Mouse (Mus musculus) forebrain, embryonic 16.5 days (tissue): ENCODE measurements at regions not wholly inside any gene's neighbourhood (a gene's known extent, or its start where the extent isn't known, plus 50 kb on each side); places are given as distances from the start of the nearest gene placed in this dataset.

Experiments used
- ATAC-seq: fragments of 200-750 bp; cut with Nextera tagmentation; 2 replicates; pipeline ENCODE4 v1.8.0; 2017; ENCODE audit warnings: mild to moderate bottlenecking, moderate library complexity
- H3K27ac ChIP-seq: fragments of 300-500 bp; sonication (generic); 2 replicates; pipeline ENCODE4 v1.5.1; 2014; ENCODE audit warnings: low read length, control low read depth
- H3K27me3 ChIP-seq: fragments of 300-500 bp; sonication (generic); replicated peaks from 2 replicates; pipeline ENCODE4 v1.6.1; 2014; ENCODE audit warnings: low read length; ENCODE audit not compliant: control insufficient read depth, insufficient read depth
- H3K36me3 ChIP-seq: fragments of 300-500 bp; sonication (generic); 2 replicates; pipeline ENCODE4 v1.6.1; 2014; ENCODE audit not compliant: control insufficient read depth, insufficient read depth
- H3K4me1 ChIP-seq: fragments of 300-500 bp; sonication (generic); replicated peaks from 2 replicates; pipeline ENCODE4 v1.6.1; 2014; ENCODE audit warnings: low read length; ENCODE audit not compliant: control insufficient read depth, insufficient read depth
- H3K4me2 ChIP-seq: fragments of 300-500 bp; sonication (generic); 2 replicates; pipeline ENCODE4 v1.6.1; 2014; ENCODE audit warnings: mild to moderate bottlenecking, low read length, control low read depth
- H3K4me3 ChIP-seq: fragments of 300-500 bp; sonication (generic); replicated peaks from 2 replicates; pipeline ENCODE4 v1.5.1; 2014; ENCODE audit warnings: mild to moderate bottlenecking, low read length, control low read depth
- H3K9ac ChIP-seq: fragments of 300-500 bp; sonication (generic); replicated peaks from 2 replicates; pipeline ENCODE4 v1.6.1; 2014; ENCODE audit warnings: low read depth, low read length, control low read depth
- H3K9me3 ChIP-seq: fragments of 300-500 bp; sonication (generic); 2 replicates; pipeline ENCODE4 v1.6.1; 2016; ENCODE audit warnings: low read length; ENCODE audit not compliant: control insufficient read depth
- WGBS: fragments of 180-500 bp; shearing (Covaris S2); extraction: QIAGEN DNeasy Blood & Tissue Kit; methylation state at CpG from one replicate; pipeline ENCODE4 v1.1.7; 2014; 5-methylcytosine and 5-hydroxymethylcytosine counted together

DNA sequence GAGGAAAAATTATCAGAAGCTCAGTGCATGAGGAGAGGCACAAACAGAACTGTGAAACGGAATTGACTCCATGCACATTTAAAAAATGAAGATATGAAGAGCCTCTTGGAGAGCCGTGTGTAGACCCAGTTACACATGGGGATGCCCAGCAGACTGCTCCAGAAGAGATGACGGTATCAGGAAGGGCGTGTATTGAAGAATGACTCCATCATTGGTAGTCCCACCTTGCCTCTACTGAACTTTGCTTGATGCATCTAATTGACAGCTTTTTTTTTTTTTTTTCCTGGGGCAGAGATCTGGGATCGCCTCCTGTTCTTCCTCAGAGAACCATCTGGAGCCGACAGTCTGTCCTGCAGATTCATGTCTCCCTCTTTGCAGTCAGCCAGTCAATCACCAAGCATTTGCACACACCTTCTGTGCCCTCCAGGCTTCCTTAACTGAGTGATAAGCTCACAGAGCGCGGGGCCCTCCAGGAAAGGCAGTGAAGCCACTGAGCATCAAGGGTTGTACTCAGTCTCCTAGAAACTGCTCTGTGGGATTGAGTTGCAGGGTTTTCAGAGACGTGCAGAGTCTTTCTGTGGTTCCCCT lies 57.6 kb upstream of the D1Pas1 start:
- no peak overlapping the region for H3K27ac ChIP-seq
- H3K9ac ChIP-seq = no peak overlapping the region
- no peak overlapping the region for H3K4me2 ChIP-seq
- H3K4me3 ChIP-seq = no peak overlapping the region
- WGBS = 56% methylated on average over 9 of the region's 9 CpGs
- peaks cover 11% of the 10 kb centered on the region for H3K4me1 ChIP-seq
- ATAC-seq = peak; percentile 84
- no peaks in the 10 kb centered on the region; the same call in 1 of the 2 replicates for H3K27me3 ChIP-seq
- no peaks in the 10 kb centered on the region for H3K9me3 ChIP-seq
- H3K36me3 ChIP-seq = no peaks in the 10 kb centered on the region

DNA sequence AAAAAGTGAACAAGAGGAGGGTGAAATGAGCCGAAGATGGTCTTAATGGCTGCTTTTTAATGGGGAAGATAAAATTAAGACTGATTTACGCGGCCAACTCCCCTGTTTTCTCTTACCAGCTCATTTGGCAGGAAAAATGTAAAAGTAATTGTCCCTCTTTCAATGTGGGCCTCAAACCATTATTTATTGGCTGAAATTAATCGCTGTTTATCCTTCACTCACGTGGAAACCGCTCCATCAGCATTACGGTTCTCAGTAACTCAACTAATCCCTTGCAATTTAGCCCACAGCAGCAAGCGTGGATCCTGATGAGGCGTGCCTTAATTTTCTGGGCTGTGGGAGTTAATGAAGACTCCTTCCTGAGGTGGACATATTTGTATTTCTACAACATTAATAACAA lies 58.1 kb upstream of the D1Pas1 start:
- Histone ChIP-seq H3K27ac (no peak overlapping the region), H3K4me2 (peak overlapping the region; percentile 18; the same call in 1 of the 2 replicates)

DNA sequence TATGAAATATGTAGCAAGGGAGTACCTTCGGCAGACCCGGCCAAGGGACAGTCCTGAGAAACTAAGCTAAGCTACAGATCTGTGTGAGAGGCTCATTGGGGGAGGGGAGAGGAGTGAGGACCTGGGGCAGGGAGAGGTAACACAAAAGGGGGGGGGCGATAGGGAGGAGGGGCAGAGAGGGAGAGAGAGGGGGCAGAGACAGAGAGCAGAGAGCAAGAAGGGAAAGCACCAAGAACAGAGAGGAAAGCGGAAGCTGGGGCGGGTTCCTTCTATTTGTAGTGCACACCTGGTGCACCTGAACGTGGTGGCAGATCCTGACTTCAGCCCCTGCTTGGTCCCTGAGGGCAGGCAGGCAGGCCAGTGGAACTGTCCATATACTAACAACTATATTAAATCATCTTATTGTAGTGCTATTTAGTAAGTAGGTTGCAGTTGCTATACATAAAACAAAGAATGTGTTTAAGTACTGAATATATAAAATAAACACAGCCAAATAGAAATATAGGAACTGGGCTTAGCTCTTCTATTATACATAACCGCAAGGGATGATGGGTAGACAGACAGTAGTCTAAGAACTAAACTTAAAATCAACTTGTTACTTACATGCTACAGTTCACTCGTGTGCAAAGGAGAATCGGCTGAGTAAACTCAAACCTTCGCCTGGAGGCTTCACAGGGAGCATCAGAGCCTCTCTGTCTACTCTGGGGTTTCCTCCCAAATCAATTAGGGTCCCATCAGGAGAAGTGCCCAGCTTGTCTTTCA lies 59.6 kb upstream of the D1Pas1 start:
- no peaks in the 10 kb centered on the region for H3K36me3 ChIP-seq
- H3K27me3 ChIP-seq = no peaks in the 10 kb centered on the region; the same call in 1 of the 2 replicates
- 81% methylated on average over 10 of the region's 10 CpGs for WGBS
- H3K4me1 ChIP-seq = peaks cover 11% of the 10 kb centered on the region
- H3K4me3 ChIP-seq = no peak overlapping the region
- H3K9me3 ChIP-seq = no peaks in the 10 kb centered on the region
- no peak overlapping the region for H3K4me2 ChIP-seq
- H3K27ac ChIP-seq = no peak overlapping the region
- no peak overlapping the region for H3K9ac ChIP-seq
- ATAC-seq = no peak

More for the DNA sequence above, 58.1 kb upstream of the D1Pas1 start:
- Histone ChIP-seq H3K4me1 (peaks cover 11% of the 10 kb centered on the region), H3K36me3 (no peaks in the 10 kb centered on the region), H3K9ac (no peak overlapping the region), H3K9me3 (no peaks in the 10 kb centered on the region), H3K27me3 (no peaks in the 10 kb centered on the region; the same call in 1 of the 2 replicates), H3K4me3 (no peak overlapping the region)
- peak; percentile 47; the same call in 1 of the 2 replicates for ATAC-seq
- 18% methylated on average over 9 of the region's 9 CpGs for WGBS

DNA sequence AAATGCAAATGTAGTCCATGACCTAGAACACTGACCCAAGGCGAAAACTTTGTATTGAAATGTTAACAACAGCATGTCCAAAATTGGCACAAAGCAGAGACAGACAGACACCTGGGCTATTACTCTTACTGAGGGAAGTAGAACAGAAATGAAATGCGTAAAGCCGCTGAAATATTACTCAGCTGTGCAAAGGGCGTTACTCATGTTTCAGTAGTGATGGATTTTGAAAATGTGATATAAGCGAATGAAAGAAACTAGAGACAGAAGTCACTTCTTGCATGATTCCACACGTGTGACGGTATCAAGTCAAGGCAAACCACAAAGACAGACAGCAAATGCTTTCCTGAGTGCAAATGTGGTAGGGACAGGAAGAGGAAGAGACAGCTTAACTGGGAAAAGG lies 61.3 kb upstream of the D1Pas1 start:
- Histone ChIP-seq H3K9me3 (no peaks in the 10 kb centered on the region), H3K4me3 (no peak overlapping the region), H3K36me3 (no peaks in the 10 kb centered on the region), H3K4me1 (peaks cover 11% of the 10 kb centered on the region), H3K27me3 (no peaks in the 10 kb centered on the region; the same call in 1 of the 2 replicates), H3K27ac (no peak overlapping the region), H3K9ac (no peak overlapping the region), H3K4me2 (no peak overlapping the region)
- 97% methylated on average over 7 of the region's 7 CpGs for WGBS
- no peak for ATAC-seq

DNA sequence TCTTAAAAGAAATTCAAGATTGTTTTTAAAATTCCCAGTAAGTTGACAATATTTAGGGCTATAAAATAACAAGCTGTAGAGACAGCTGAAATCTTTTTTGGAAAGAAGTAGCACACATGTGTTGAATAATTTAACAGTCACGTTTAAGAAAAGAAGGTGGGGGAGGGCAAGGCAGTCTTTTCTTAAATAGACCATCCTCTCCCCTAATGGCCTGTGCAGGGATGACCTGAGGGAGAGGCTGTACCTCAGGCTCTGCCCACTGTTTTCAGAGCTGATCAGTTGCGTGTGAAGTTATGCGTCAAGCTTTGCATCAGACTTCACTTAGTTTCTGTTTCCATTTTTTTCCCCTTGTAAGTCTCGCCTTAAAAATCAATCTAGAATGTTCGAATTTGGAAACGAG lies 65.7 kb upstream of the D1Pas1 start:
- Histone ChIP-seq H3K36me3 (no peaks in the 10 kb centered on the region), H3K4me1 (no peaks in the 10 kb centered on the region), H3K9me3 (no peaks in the 10 kb centered on the region), H3K27me3 (no peaks in the 10 kb centered on the region; the same call in 1 of the 2 replicates), H3K4me2 (no peak overlapping the region), H3K27ac (no peak overlapping the region), H3K4me3 (no peak overlapping the region), H3K9ac (no peak overlapping the region)
- 77% methylated on average over 6 of the region's 6 CpGs for WGBS
- ATAC-seq = no peak

DNA sequence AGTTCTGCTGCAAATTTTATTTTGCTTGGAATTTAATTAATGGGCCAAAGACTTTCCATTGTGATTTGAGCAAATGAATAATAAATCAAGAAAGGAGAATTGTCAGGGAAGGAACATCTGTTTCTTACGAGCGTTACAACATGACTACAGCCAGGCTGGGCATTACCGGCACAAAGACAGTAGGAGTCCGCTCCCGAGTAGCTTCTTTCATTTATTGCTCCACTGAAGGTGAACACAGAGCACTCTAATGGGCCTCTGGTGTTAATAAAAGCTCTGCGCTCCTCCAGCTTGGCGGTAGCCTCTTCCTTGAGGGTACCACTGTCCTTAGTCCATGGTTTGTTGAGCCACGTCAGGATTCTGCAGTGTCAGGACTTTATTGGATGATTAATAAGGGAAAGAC lies 69.0 kb upstream of the D1Pas1 start:
- WGBS = 62% methylated on average over 8 of the region's 8 CpGs
- no peak overlapping the region for H3K27ac ChIP-seq
- H3K27me3 ChIP-seq = no peaks in the 10 kb centered on the region
- no peaks in the 10 kb centered on the region for H3K4me1 ChIP-seq
- H3K36me3 ChIP-seq = no peaks in the 10 kb centered on the region
- no peak for ATAC-seq
- 0 out of 2 replicates have a peak, but pooled peaks cover 3% of the 10 kb centered on the region for H3K9me3 ChIP-seq
- H3K9ac ChIP-seq = no peak overlapping the region
- no peak overlapping the region for H3K4me2 ChIP-seq
- H3K4me3 ChIP-seq = no peak overlapping the region

DNA sequence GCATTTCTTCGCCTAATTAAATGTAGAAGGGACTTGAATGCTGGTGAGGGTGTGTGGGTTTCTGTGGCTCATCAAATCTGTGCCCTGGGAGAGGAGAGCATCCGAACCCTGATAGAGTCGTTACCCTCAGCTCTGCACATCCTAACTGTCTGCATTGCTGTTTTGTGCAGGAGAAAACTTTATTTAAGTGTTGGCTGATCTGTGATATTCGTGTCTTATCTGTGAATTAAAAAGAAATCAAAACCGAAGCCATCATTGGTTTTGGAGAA lies 77.7 kb upstream of the D1Pas1 start:
- no peak overlapping the region for H3K9ac ChIP-seq
- H3K4me3 ChIP-seq = no peak overlapping the region
- H3K4me2 ChIP-seq = no peak overlapping the region
- peak; percentile 36 for ATAC-seq
- peaks cover 4% of the 10 kb centered on the region; the same call in 1 of the 2 replicates for H3K9me3 ChIP-seq
- 0 out of 2 replicates have a peak, but pooled peaks cover 7% of the 10 kb centered on the region for H3K27me3 ChIP-seq
- no peak overlapping the region for H3K27ac ChIP-seq
- no peaks in the 10 kb centered on the region for H3K36me3 ChIP-seq
- WGBS = 34% methylated on average over 5 of the region's 5 CpGs
- H3K4me1 ChIP-seq = peaks cover 15% of the 10 kb centered on the region

DNA sequence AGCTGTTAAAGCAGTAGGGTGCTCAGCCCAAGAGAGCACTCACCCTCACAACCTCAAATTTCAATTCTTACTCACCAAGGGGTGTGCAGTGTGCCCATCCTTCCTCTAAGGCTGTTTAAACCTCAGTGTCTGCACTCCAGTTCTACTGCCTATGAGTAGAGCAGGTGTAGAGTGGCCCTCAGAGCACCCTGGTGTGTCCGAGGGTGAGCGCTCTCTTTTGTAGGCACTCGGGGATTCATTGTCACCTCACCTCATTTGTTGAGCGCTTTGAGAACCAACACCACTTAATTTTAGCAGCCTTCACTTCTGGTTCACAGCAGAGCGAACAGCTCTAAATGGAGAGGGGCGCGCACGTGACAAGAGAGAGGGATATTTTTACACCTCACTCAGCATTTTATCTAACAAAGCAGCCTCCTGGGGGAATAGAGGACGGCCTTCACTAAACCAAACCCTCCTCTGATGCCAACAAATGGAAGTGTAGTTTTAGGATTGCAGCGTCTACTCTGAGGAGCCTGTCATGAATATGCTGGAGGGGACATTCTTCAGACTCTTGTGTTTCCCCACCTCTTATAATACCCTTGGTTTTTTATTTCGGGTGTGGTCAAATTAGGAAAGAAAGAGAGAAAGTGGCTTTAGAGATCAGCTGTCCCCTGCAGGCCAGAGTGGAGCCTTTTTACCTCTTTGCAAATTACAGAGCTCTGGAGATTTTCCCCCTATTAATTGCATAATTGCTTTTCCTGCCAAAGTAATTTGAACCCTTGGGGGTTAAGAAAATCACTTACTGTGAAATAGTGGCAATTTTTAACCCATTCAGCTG lies 78.2 kb upstream of the D1Pas1 start:
- Histone ChIP-seq H3K4me2 (0 out of 2 replicates have a peak overlapping the region, but pooled peaks have one; percentile 3), H3K27me3 (0 out of 2 replicates have a peak, but pooled peaks cover 7% of the 10 kb centered on the region), H3K4me1 (peaks cover 15% of the 10 kb centered on the region), H3K36me3 (no peaks in the 10 kb centered on the region), H3K27ac (no peak overlapping the region), H3K4me3 (no peak overlapping the region), H3K9ac (no peak overlapping the region), H3K9me3 (peaks cover 4% of the 10 kb centered on the region; the same call in 1 of the 2 replicates)
- peak; percentile 68 for ATAC-seq
- 10% methylated on average over 11 of the region's 11 CpGs for WGBS

DNA sequence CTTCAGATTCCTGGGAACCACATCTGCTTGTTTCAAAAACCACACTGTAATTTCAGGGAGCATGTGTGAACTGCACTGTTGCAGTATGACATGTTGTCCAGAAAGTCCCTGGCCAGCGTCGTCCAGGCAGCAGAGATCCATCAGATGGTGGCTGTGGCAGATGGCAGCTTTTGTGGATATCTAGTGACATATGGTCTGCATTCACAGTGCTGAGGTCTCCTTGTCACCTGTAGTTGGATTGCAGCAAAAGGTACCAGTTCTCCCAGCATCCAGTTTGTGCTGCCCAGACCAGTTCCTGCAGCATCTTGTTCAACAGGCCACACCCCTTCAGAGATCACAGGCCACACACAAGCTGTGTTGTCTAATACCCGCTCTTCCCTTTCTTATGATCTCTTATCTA lies 80.1 kb upstream of the D1Pas1 start:
- ATAC-seq = peak; percentile 47; the same call in 1 of the 2 replicates
- Histone ChIP-seq H3K27me3 (0 out of 2 replicates have a peak, but pooled peaks cover 7% of the 10 kb centered on the region), H3K27ac (no peak overlapping the region), H3K4me2 (no peak overlapping the region), H3K4me1 (peaks cover 15% of the 10 kb centered on the region), H3K4me3 (no peak overlapping the region), H3K9ac (no peak overlapping the region), H3K36me3 (no peaks in the 10 kb centered on the region), H3K9me3 (no peaks in the 10 kb centered on the region)
- WGBS = 63% methylated on average over 3 of the region's 3 CpGs
